Mouse (Mus musculus) G1E (cell line): Measurements from ENCODE around the gene Crtam.

Source experiments
- CTCF ChIP-seq: IDR thresholded peaks from 2 replicates; pipeline ENCODE4 v1.5.1; 2012; ENCODE audit warnings: low read depth, low read length, inconsistent platforms, mixed read lengths
- GATA1 ChIP-seq: IDR thresholded peaks from 2 replicates; pipeline ENCODE4 v1.6.1; 2012; ENCODE audit warnings: borderline replicate concordance, low read length, inconsistent platforms, mixed read lengths
- GATA2 ChIP-seq: IDR thresholded peaks from 2 replicates; pipeline ENCODE4 v1.6.1; 2012; ENCODE audit warnings: low read depth, low read length, inconsistent platforms, borderline replicate concordance
- TAL1 ChIP-seq: conservative IDR thresholded peaks from 2 replicates; pipeline ENCODE4 v1.6.1; 2012; ENCODE audit warnings: low read depth, low read length, inconsistent platforms, mixed read lengths

DNA sequence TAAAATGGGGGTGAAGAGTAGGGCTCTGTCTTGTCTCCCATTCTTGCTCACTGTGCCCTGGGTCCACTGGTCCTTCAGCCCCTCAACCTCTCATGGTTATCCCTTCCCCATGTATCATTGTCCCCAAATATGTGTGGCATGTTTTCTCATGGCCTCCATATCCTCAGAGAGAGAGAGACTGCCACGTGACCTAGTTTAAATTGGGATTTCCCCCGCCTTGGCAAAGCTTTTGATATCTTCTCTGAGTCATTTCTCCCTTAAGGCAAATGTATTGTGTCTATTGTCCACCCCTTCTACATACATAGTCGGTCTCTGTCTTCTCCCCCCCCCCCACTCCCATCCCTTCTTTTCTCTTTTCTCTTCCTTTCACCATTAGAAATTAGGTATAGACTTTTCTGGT is 71.1 kb downstream of the Crtam start:
- TF ChIP-seq CTCF (no peak), GATA1 (no peak), TAL1 (no peak), GATA2 (no peak)
